Mouse (Mus musculus): Measurements from ENCODE around the gene Gigyf1.

GRCm38 (mm10) chr5:137530075-137530474 is 11.7 kb downstream of the Gigyf1 start:
- no peak for TF ChIP-seq POLR2A (IDR thresholded peaks at IDR 0.05; ENCODE audit: low read depth, low read length)
- TF ChIP-seq CTCF (IDR thresholded peaks at IDR 0.05; ENCODE audit: extremely low read depth, insufficient read length, insufficient replicate concordance, low read depth, low read length), result no peak
